Mouse (Mus musculus) testis, adult 2 months (tissue): ENCODE measurements around the gene Gtf2h4. TPM values are rescaled to one million over a fixed set of nuclear protein-coding genes. Genes with fewer than 3 reads are reported as not detected.

ENCODE experiments used
- H3K27ac ChIP-seq: fragments of 200-500 bp; 2 replicates; pipeline ENCODE4 v1.5.1; 2012; ENCODE audit warnings: low read depth, low read length; ENCODE audit not compliant: control insufficient read depth, insufficient read depth
- H3K27me3 ChIP-seq: fragments of 200-500 bp; 2 replicates; pipeline ENCODE4 v1.6.1; 2012; ENCODE audit warnings: mild to moderate bottlenecking, low read length, moderate library complexity; ENCODE audit not compliant: control insufficient read depth, insufficient read depth
- H3K36me3 ChIP-seq: fragments of 200-500 bp; 2 replicates; pipeline ENCODE4 v1.6.1; 2012; ENCODE audit warnings: mild to moderate bottlenecking, low read length; ENCODE audit not compliant: control insufficient read depth, insufficient read depth
- H3K4me1 ChIP-seq: fragments of 200-500 bp; 2 replicates; pipeline ENCODE4 v1.6.1; 2012; ENCODE audit warnings: low read length; ENCODE audit not compliant: control insufficient read depth, insufficient read depth
- H3K4me3 ChIP-seq: fragments of 200-500 bp; 2 replicates; pipeline ENCODE4 v1.5.1; 2012; ENCODE audit warnings: low read depth, mild to moderate bottlenecking, low read length, moderate library complexity, mixed read lengths; ENCODE audit not compliant: control insufficient read depth
- CTCF ChIP-seq: fragments of 200-500 bp; IDR thresholded peaks from 2 replicates; pipeline ENCODE4 v1.5.1; 2012; ENCODE audit warnings: low read depth, mild to moderate bottlenecking, inconsistent platforms, low read length, moderate library complexity; ENCODE audit not compliant: control insufficient read depth, insufficient read depth, insufficient replicate concordance
- POLR2A ChIP-seq: fragments of 200-500 bp; IDR thresholded peaks from 2 replicates; pipeline ENCODE4 v1.6.1; 2012; ENCODE audit warnings: low read depth, mild to moderate bottlenecking, inconsistent platforms, low read length, moderate library complexity; ENCODE audit not compliant: control insufficient read depth
- polyA plus RNA-seq: library from polyadenylated mRNA; depleted of rRNA; stranded (reverse); fragments of >200 nt; gene quantifications from 2 replicates; pipeline ENCODE4 v1.2.3, GENCODE M21; 2012

Gene Gtf2h4
- polyA plus RNA-seq, 1 experiment, result 29.4 TPM

DNA sequence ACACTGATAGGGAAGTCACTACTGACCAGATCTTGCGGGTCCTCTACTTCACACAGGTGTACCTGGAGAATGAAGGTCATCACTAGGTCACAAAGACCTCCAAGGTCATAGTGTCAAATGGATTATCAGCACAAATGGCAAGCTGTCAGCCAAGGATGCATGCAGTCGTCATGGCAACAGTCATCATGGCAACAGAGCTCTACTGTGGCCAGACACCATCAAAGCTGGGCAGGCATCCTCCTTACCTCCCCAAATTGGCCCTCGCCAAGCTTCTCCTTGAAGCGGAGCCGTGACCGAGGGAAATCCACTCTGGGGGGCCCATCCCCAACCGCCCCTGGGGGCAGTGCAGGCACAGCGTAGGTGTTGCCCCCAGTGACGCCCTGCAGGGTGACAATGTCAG, 11.5 kb upstream of the Gtf2h4 start:
- TF ChIP-seq POLR2A (no peak), CTCF (no peak)
- Histone ChIP-seq H3K27ac (no peak overlapping the region), H3K4me1 (peaks cover 4% of the 10 kb centered on the region), H3K36me3 (no peaks in the 10 kb centered on the region), H3K27me3 (no peaks in the 10 kb centered on the region), H3K4me3 (peak overlapping the region; percentile 8)

DNA sequence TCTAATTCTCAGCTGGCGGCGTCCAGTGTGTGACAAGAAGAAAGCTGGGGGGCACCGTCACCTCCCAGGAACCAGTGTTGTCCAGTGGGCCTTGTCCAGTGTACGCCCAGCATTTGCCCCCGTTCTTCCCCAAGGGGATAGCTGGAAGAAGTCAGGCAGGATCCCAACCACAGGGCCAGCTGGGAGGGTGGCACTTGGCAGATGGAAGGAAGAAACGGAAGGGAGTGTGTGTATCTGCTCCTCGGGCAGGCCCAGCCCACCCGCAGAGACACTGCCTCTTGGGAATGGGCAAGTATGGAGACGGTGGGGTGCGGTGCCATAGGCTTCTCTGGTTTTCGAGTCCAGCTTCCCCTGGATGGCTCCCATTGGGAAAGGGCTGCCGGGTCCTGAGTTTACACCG, 8.4 kb upstream of the Gtf2h4 start:
- Histone ChIP-seq H3K36me3 (no peaks in the 10 kb centered on the region), H3K27ac (no peak overlapping the region), H3K4me3 (no peak overlapping the region), H3K27me3 (no peaks in the 10 kb centered on the region), H3K4me1 (peaks cover 4% of the 10 kb centered on the region)
- TF ChIP-seq CTCF, result no peak
- TF ChIP-seq POLR2A, result no peak

DNA sequence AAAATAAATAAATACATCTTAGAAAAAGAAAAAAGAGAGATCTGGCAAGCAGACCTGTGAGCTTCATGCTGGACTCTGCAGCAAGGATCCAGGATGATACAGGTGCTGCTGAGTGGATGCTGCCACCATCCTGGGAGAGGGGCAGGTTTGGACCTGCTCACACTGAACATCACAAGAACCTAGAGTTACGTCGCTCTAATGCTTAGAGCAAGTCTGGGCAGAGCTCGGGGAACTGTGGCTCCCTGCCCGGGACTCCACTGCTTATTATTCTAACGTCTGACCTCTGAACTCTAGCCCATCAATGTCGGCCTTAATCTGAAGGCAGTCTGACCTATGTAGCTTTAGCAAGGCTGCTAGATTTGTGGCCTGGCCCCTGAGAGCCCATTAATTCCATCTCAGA, 7.1 kb upstream of the Gtf2h4 start:
- TF ChIP-seq CTCF (no peak), POLR2A (no peak)
- Histone ChIP-seq H3K4me3 (no peak overlapping the region), H3K36me3 (no peaks in the 10 kb centered on the region), H3K27me3 (no peaks in the 10 kb centered on the region), H3K27ac (no peak overlapping the region), H3K4me1 (peaks cover 4% of the 10 kb centered on the region)

DNA sequence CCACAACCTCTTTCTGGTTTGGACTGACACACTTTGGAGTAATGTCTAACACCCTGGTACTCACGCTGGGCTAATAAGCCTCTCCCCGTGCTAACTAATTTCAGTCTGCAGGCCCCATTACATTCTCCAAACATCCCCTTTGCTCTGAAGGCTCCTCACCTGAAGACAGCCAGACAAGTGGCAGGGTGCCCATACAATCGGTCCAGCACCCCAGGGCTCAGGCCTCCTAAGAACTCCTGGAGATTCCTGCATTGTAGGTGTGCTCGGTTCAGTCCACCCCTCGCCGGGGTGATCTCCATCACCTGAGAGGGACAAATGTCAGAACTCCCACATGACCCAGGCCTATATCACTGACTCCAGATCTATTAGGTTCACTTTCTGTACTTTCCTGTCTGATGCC, 1.0 kb downstream of the Gtf2h4 start:
- Histone ChIP-seq H3K27ac (no peak overlapping the region), H3K36me3 (no peaks in the 10 kb centered on the region), H3K4me3 (no peak overlapping the region), H3K4me1 (peaks cover 8% of the 10 kb centered on the region), H3K27me3 (no peaks in the 10 kb centered on the region)
- no peak for TF ChIP-seq POLR2A
- no peak for TF ChIP-seq CTCF

DNA sequence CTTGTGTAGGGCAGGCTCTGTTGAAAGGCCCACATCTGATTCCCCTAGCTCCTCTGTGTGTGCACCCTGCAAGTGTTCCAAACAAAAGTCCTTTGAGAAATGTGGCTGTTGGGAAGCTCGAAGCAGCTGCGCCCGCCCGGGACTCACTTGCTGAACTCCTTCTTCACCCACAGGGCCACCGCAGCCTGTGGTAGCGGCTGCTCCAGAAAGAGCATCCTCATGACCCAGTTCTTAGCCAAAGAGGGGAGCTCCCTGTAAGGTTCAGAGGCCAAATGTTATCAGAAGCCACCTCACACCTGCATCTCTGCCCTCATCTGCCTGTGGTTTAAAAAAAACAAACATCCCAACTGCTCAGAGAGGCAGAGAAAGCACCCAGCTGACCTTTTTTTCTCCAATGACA, 1.7 kb downstream of the Gtf2h4 start:
- no peak for TF ChIP-seq POLR2A
- TF ChIP-seq CTCF, result no peak
- peaks cover 13% of the 10 kb centered on the region for H3K4me1 ChIP-seq
- H3K27me3 ChIP-seq, result no peaks in the 10 kb centered on the region
- no peak overlapping the region for H3K4me3 ChIP-seq
- no peaks in the 10 kb centered on the region for H3K36me3 ChIP-seq
- H3K27ac ChIP-seq, result no peak overlapping the region

DNA sequence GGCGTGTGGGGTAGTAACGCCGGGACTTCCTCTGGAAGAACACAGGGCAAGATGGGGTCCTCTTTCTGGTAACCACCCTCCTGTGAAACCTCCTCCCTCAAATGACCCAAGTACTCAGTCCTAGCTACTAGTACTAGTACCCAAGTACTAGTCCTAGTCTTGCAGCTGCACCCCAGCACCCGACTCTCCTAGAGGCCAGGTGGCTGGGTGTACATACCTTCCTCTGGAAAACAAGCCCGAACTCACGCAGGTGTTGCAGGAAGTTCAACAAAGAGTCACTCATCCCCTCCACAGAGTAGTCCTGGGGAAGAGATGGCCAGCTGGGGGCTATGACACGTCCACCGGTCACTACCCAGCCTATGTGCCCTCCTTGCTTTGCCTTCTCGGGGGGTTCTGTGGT, 3.8 kb downstream of the Gtf2h4 start:
- Histone ChIP-seq H3K27me3 (no peaks in the 10 kb centered on the region), H3K27ac (no peak overlapping the region), H3K4me3 (no peak overlapping the region), H3K36me3 (no peaks in the 10 kb centered on the region; the same call in 1 of the 2 replicates), H3K4me1 (peaks cover 20% of the 10 kb centered on the region)
- TF ChIP-seq CTCF, result no peak
- no peak for TF ChIP-seq POLR2A

DNA sequence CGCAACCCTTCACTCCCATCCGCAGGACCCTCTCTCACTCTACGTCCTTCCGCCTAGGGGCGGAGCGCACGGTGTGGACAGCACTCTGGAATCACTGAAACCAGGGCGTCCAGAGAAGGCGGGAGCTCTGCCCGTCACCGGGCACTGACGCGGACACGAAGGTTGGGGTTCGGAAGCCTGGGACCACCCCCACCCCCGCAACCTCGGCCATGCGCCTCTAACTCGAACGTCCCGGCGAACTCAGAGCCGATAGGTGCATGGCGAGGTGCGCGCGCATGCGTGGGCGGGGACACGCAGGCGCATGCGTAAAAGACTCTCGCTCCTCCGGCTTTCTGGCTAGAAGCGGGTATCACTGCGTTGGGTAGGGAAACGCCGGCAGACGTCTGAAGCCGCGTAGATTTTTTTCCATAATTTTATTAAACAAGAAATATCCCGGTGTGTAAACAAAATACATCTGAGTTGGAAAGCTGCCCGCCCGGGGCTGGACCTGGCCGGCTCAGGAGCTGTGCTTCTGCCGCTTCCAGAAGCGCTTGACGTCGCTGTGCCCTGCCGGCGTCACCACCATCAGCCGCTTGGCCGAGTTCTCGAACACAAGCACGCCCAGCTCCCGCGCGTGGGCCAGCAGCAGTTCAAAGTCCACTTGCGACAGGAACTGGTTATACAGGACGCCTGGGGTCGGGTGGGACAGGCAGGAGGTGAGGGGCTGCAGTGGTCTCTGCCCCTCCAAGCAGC, 6.0 kb downstream of the Gtf2h4 start, which contains the start of gene Vars2:
Vars2 (minus strand) TSS at position 259 of the 732 bp plus-strand sequence.
- H3K4me1 ChIP-seq, result peaks cover 20% of the 10 kb centered on the region
- H3K4me3 ChIP-seq, result peak within 1 kb of the TSS; percentile 98
- TF ChIP-seq CTCF, result no peak
- TF ChIP-seq POLR2A, result peak; percentile 83
- H3K27ac ChIP-seq, result peak within 1 kb of the TSS; percentile 89
- H3K27me3 ChIP-seq, result no peaks in the 10 kb centered on the region
- H3K36me3 ChIP-seq, result peaks cover 1% of the 10 kb centered on the region
